Mouse (Mus musculus): ENCODE measurements around the gene Epha2.

Epha2 gene

GRCm38 (mm10) chr4:141280471-141280870 is 20.6 kb upstream of the Epha2 start:
- DNase-seq: no peak

GRCm38 (mm10) chr4:141281153-141281552 is 19.9 kb upstream of the Epha2 start:
- no peak for DNase-seq

- no peak for DNase-seq
Measured at GRCm38 (mm10) chr4:141281578-141281977, 19.5 kb upstream of the Epha2 start.

GRCm38 (mm10) chr4:141282087-141282486 is 19.0 kb upstream of the Epha2 start:
- no peak for DNase-seq

GRCm38 (mm10) chr4:141282623-141283022 is 18.4 kb upstream of the Epha2 start:
- no peak for DNase-seq

GRCm38 (mm10) chr4:141283176-141283878 is 17.7 kb upstream of the Epha2 start:
- no peak for DNase-seq

- DNase-seq: no peak
Measured at GRCm38 (mm10) chr4:141283879-141284411, 17.1 kb upstream of the Epha2 start.

GRCm38 (mm10) chr4:141284486-141284885 is 16.6 kb upstream of the Epha2 start:
- no peak for DNase-seq

- DNase-seq: no peak
Measured at GRCm38 (mm10) chr4:141285128-141285527, 15.9 kb upstream of the Epha2 start.

GRCm38 (mm10) chr4:141286860-141287517 is 14.1 kb upstream of the Epha2 start:
- DNase-seq: peak; percentile 43

- DNase-seq: no peak
Measured at GRCm38 (mm10) chr4:141287518-141288004, 13.5 kb upstream of the Epha2 start.

GRCm38 (mm10) chr4:141288152-141288551 is 12.9 kb upstream of the Epha2 start:
- no peak for DNase-seq

- peak; percentile 43 for DNase-seq
Measured at GRCm38 (mm10) chr4:141291571-141292375, 9.3 kb upstream of the Epha2 start.

- DNase-seq: peak; percentile 49
Measured at GRCm38 (mm10) chr4:141295774-141296186, 5.3 kb upstream of the Epha2 start.

- no peak for DNase-seq
Measured at GRCm38 (mm10) chr4:141297934-141298333, 3.1 kb upstream of the Epha2 start.

GRCm38 (mm10) chr4:141299356-141299755 is 1.7 kb upstream of the Epha2 start:
- DNase-seq: no peak

- DNase-seq: no peak
Measured at GRCm38 (mm10) chr4:141300196-141300595, 844 bp upstream of the Epha2 start.

GRCm38 (mm10) chr4:141301591-141302427 is 769 bp downstream of the Epha2 start:
- no peak for DNase-seq

- DNase-seq: no peak
Measured at GRCm38 (mm10) chr4:141302428-141303401, 1.7 kb downstream of the Epha2 start.

GRCm38 (mm10) chr4:141303402-141304222 is 2.6 kb downstream of the Epha2 start:
- no peak for DNase-seq
